Mouse (Mus musculus) hindbrain, embryonic 14.5 days (tissue): Measurements from ENCODE around the gene Amer3. TPM values are rescaled to one million over a fixed set of nuclear protein-coding genes. Genes with fewer than 3 reads are reported as not detected.
A peak's percentile ranks its signal among the peaks of the same experiment; 100 is the strongest.

Source experiments
- ATAC-seq: fragments of 200-750 bp; cut with Nextera tagmentation; 2 replicates; pipeline ENCODE4 v1.8.0; 2017; ENCODE audit warnings: moderate number of reproducible peaks, mild to moderate bottlenecking, moderate TSS enrichment, moderate library complexity; ENCODE audit not compliant: low FRiP score
- DNase-seq: peaks from one replicate; pipeline ENCODE4 v3.0.0-alpha.2; 2015; ENCODE audit warnings: low spot score
- H3K27ac ChIP-seq: fragments of 300-500 bp; sonication (generic); 2 replicates; pipeline ENCODE4 v1.5.1; 2014; ENCODE audit warnings: mild to moderate bottlenecking, moderate library complexity
- H3K27me3 ChIP-seq: fragments of 300-500 bp; sonication (generic); 2 replicates; pipeline ENCODE4 v1.6.1; 2014; ENCODE audit warnings: mild to moderate bottlenecking, low read length, mixed read lengths; ENCODE audit not compliant: control insufficient read depth, insufficient read depth
- H3K36me3 ChIP-seq: fragments of 300-500 bp; sonication (generic); replicated peaks from 2 replicates; pipeline ENCODE4 v1.6.1; 2014; ENCODE audit not compliant: control insufficient read depth, insufficient read depth
- H3K4me1 ChIP-seq: fragments of 300-500 bp; sonication (generic); replicated peaks from 2 replicates; pipeline ENCODE4 v1.6.1; 2014; ENCODE audit warnings: antibody characterized with exemption, low read length, mixed read lengths; ENCODE audit not compliant: control insufficient read depth, insufficient read depth
- H3K4me2 ChIP-seq: fragments of 300-500 bp; sonication (generic); replicated peaks from 2 replicates; pipeline ENCODE4 v1.6.1; 2014; ENCODE audit warnings: mild to moderate bottlenecking, moderate library complexity
- H3K4me3 ChIP-seq: fragments of 300-500 bp; sonication (generic); replicated peaks from 2 replicates; pipeline ENCODE4 v1.5.1; 2014; ENCODE audit warnings: mild to moderate bottlenecking, low read length
- H3K9ac ChIP-seq: fragments of 300-500 bp; sonication (generic); 2 replicates; pipeline ENCODE4 v1.6.1; 2014
- H3K9me3 ChIP-seq: fragments of 300-500 bp; sonication (generic); 2 replicates; pipeline ENCODE4 v1.6.1; 2016; ENCODE audit warnings: low read length; ENCODE audit not compliant: control insufficient read depth
- WGBS: fragments of 180-500 bp; shearing (Covaris S2); extraction: QIAGEN DNeasy Blood & Tissue Kit; methylation state at CpG from one replicate; pipeline ENCODE4 v1.1.7; 2014; 5-methylcytosine and 5-hydroxymethylcytosine counted together
- polyA plus RNA-seq: library from polyadenylated mRNA; unstranded; fragments of >200 nt; fragmentation: Nextera tagmentation; extraction: Ambion mirVana; gene quantifications from 2 replicates; pipeline ENCODE4 v1.2.1, GENCODE M21; 2014

The Amer3 gene
- polyA plus RNA-seq, 1 experiment from 2014 or later, result 29.7 TPM

DNA sequence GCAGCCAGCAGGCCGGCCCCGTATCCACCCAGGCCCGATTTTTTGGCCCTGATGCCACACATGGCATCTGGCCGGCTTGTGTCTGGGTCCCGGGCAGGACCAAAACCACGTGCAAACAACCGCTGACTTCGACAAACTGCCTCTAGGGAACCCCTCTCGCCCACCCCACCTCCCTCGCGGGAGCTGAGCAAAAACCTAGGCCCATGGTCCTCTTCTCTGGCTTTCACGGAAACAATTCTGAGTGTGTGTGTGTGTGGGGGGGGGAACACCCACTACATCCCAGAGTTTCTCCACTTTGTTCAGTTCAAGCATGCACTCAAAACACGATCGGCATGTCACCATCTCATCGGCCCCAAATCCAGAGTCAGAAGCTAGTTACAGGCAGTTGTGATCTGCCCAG lies 18.6 kb upstream of the Amer3 start, which contains the start of gene Prss40:
Prss40 (minus strand) TSS at position 101 of the 400 bp plus-strand sequence.
- ATAC-seq (no peak), DNase-seq (no peak)
- H3K27ac ChIP-seq, result no peak within 1 kb of the TSS
- WGBS, result 88% methylated on average over 15 of the region's 15 CpGs
- no peak within 1 kb of the TSS for H3K4me2 ChIP-seq
- H3K9ac ChIP-seq, result no peak within 1 kb of the TSS
- no peaks in the 10 kb centered on the region for H3K27me3 ChIP-seq
- no peak within 1 kb of the TSS for H3K4me3 ChIP-seq
- no peaks in the 10 kb centered on the region for H3K36me3 ChIP-seq
- no peaks in the 10 kb centered on the region for H3K4me1 ChIP-seq
- H3K9me3 ChIP-seq, result no peaks in the 10 kb centered on the region

DNA sequence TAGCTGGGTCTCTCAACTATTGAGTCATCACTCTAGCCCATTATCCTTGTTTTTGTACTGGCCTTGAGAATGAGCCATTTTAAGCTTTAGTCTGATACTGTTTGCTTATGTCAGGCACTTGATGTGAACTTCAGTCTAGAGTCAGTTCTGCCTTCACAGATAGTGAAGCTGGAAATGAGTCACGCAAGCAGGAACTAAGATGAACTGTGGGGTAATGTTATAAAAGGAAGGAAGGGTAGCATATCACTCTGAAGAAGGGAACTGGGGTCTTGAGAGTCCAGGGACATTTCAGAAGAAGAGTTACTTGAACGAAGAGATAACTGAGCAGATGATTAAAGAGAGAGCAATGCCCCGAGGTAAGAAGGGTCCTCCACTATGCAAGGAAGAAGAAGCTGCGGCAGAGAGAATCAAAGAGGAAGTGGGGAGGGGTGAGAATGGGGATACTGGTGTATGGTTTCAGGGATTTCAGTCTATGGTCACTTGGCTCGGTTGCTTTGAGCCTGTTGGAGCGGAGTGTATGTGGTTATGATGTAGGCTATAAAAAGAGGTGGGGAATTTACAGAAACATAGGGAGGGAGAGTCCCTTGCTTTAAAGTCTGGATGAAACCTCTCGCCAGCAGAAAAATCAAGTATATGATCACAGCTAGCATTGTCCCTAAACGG lies 14.9 kb upstream of the Amer3 start:
- H3K27ac ChIP-seq, result no peak overlapping the region
- no peaks in the 10 kb centered on the region for H3K36me3 ChIP-seq
- ATAC-seq (no peak), DNase-seq (no peak)
- no peaks in the 10 kb centered on the region for H3K27me3 ChIP-seq
- no peak overlapping the region for H3K4me3 ChIP-seq
- H3K9me3 ChIP-seq, result no peaks in the 10 kb centered on the region
- 89% methylated on average over 8 of the region's 8 CpGs for WGBS
- no peak overlapping the region for H3K4me2 ChIP-seq
- H3K9ac ChIP-seq, result no peak overlapping the region
- no peaks in the 10 kb centered on the region for H3K4me1 ChIP-seq

GRCm38 (mm10) chr1:34568120-34568519 lies 11.3 kb upstream of the Amer3 start:
- WGBS, result 93% methylated on average over 2 of the region's 2 CpGs
- no peaks in the 10 kb centered on the region for H3K9me3 ChIP-seq
- no peak for DNase-seq

DNA sequence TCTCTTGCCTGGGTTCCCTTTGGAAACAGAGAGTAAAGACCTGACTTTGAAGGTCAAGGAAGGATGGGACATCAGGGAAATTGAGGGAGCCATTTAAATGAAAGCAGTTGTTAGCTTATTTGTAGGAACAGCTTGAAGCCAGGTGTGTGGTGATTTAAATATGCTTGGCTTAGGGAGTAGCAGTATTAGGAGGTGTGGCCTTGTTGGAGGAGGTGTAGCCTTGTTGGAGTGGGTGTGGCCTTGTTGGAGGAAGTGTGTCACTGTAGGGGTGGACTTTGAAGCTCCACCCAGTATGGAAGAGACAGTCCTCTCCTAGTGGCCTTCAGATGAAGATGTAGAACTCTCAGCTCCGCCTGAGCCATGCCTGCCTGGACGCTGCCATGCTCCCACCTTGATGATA lies 9.6 kb upstream of the Amer3 start:
- Histone ChIP-seq H3K27ac (no peak overlapping the region), H3K4me2 (no peak overlapping the region), H3K4me3 (no peak overlapping the region), H3K4me1 (no peaks in the 10 kb centered on the region), H3K9ac (no peak overlapping the region), H3K27me3 (no peaks in the 10 kb centered on the region), H3K9me3 (no peaks in the 10 kb centered on the region), H3K36me3 (no peaks in the 10 kb centered on the region)
- no peak for DNase-seq
- ATAC-seq, result no peak
- 90% methylated on average over 2 of the region's 2 CpGs for WGBS

More at GRCm38 (mm10) chr1:34568120-34568519, 11.3 kb upstream of the Amer3 start:
- ATAC-seq, result no peak
- no peak overlapping the region for H3K4me2 ChIP-seq
- no peaks in the 10 kb centered on the region for H3K27me3 ChIP-seq
- no peaks in the 10 kb centered on the region for H3K4me1 ChIP-seq
- H3K4me3 ChIP-seq, result no peak overlapping the region
- no peak overlapping the region for H3K27ac ChIP-seq
- H3K36me3 ChIP-seq, result no peaks in the 10 kb centered on the region
- no peak overlapping the region for H3K9ac ChIP-seq

DNA sequence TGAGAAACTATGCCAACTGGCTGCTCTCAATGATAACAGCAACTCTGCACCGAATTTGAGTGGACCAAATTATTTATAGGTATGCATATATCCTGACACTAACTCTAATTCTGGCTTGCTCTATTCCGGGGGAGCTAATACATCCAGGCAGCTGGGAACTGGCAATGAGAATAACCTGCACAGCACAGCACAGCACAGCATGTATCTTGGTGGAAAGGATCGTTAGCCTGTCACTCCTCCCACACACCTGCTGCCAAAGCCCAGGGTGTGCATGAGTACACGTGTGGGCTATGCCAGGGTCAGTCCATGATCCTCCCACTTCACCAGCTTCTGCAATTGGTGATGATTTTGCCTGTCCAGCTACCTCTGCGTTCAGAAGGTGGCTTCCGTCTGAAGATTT lies 8.0 kb upstream of the Amer3 start:
- Histone ChIP-seq H3K27ac (no peak overlapping the region), H3K4me1 (no peaks in the 10 kb centered on the region), H3K4me3 (no peak overlapping the region), H3K9me3 (no peaks in the 10 kb centered on the region), H3K36me3 (no peaks in the 10 kb centered on the region), H3K9ac (no peak overlapping the region), H3K4me2 (no peak overlapping the region), H3K27me3 (no peaks in the 10 kb centered on the region)
- ATAC-seq, result no peak
- WGBS, result 68% methylated on average over 6 of the region's 6 CpGs
- no peak for DNase-seq

- WGBS, result 88% methylated on average over 6 of the region's 6 CpGs
- H3K4me2 ChIP-seq, result no peak overlapping the region
- no peak overlapping the region for H3K27ac ChIP-seq
- no peak for ATAC-seq
- H3K27me3 ChIP-seq, result peaks cover 3% of the 10 kb centered on the region; the same call in 1 of the 2 replicates
- no peak for DNase-seq
- no peaks in the 10 kb centered on the region for H3K9me3 ChIP-seq
- H3K9ac ChIP-seq, result no peak overlapping the region
- H3K36me3 ChIP-seq, result no peaks in the 10 kb centered on the region
- H3K4me3 ChIP-seq, result no peak overlapping the region
- no peaks in the 10 kb centered on the region for H3K4me1 ChIP-seq
These were observed 6.2 kb upstream of the Amer3 start for GRCm38 (mm10) chr1:34573221-34573620.

DNA sequence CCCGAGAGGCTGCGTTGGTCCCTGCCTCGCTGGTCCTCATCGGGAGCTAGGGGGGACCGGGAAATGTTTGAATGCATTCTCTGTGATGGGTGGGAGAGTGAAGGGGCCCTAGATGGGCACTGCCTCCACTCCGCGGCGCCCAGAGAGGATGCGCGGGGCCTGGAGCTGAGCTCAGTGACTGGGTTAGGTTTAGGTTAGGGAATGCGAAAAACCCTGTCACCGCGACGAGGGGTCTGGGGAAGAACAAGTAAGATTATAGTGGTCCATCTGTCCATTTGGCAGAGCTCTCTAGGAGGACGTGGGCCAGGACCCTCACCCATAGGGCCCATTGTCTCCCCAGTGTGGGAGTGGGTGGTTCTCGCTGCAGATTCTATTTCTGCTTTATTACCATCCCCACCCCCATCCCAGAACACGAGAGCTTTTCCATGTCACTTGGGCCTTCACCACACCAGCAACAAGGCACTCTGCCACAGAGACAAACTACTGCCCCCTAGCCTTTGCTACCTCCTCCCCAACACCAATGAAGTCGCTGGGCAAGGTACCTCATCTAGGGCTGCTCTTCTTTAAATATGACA lies 412 bp downstream of the Amer3 start:
- Histone ChIP-seq H3K27ac (peak overlapping the region; percentile 91), H3K9me3 (no peaks in the 10 kb centered on the region), H3K27me3 (peaks cover 7% of the 10 kb centered on the region), H3K4me2 (peak overlapping the region; percentile 77), H3K4me3 (peak overlapping the region; percentile 53), H3K9ac (peak overlapping the region; percentile 79), H3K36me3 (no peaks in the 10 kb centered on the region), H3K4me1 (peaks cover 32% of the 10 kb centered on the region)
- ATAC-seq, result peak; percentile 66
- DNase-seq, result peak; percentile 36
- 1% methylated on average over 18 of the region's 18 CpGs for WGBS

DNA sequence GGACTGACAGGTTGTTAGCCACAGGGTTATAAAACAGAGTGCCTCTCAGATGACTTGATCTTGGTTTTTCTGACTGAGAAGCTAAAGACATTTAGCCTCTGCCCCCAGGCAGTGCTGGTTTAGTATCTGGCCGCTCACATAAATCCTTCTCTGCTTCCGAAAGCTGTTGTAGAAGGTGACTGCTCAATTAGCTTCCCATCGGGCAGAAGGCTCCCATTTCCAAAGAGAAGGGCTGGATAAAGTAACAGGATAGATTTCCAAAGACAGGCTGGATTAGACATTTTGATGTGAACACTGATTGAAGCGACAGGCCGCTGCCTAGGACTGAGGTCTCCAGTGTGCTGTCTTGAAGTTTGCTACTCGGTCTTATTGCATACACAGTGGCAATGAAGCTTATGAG lies 2.8 kb downstream of the Amer3 start:
- ATAC-seq, result no peak
- no peak overlapping the region for H3K27ac ChIP-seq
- peaks cover 32% of the 10 kb centered on the region for H3K4me1 ChIP-seq
- 76% methylated on average over 6 of the region's 6 CpGs for WGBS
- peak overlapping the region; percentile 23; the same call in 1 of the 2 replicates for H3K4me2 ChIP-seq
- DNase-seq, result no peak
- H3K9me3 ChIP-seq, result no peaks in the 10 kb centered on the region
- no peak overlapping the region for H3K4me3 ChIP-seq
- peaks cover 6% of the 10 kb centered on the region; the same call in 1 of the 2 replicates for H3K27me3 ChIP-seq
- peaks cover 12% of the 10 kb centered on the region for H3K36me3 ChIP-seq
- H3K9ac ChIP-seq, result no peak overlapping the region

DNA sequence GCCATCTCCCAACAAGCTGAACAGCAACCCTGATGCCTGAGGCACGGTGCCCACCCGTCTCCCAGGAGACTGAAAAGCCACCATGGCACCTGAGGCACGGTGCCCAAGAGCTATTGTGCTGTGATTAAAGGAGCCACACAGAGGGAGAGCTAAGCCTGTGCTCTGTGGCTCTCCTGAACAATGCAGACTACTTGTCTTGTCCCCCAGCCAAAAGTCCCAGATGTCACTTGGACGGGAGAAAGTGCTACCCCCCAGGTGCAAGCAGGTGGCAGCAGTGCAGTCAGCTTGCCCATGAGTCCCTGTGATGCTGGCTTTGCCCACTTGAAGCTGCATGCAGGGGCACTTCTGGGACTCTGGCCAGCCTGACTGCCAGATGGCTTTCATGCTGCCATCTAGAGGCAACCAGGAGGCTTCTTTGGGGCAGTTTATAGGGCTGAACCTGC lies 4.4 kb downstream of the Amer3 start:
- H3K4me3 ChIP-seq, result no peak overlapping the region
- peak; percentile 79 for DNase-seq
- ATAC-seq, result peak; percentile 83
- H3K27ac ChIP-seq, result no peak overlapping the region
- H3K36me3 ChIP-seq, result peaks cover 28% of the 10 kb centered on the region
- H3K27me3 ChIP-seq, result peaks cover 6% of the 10 kb centered on the region; the same call in 1 of the 2 replicates
- H3K9me3 ChIP-seq, result no peaks in the 10 kb centered on the region
- WGBS, result 8% methylated on average over 4 of the region's 4 CpGs
- H3K4me1 ChIP-seq, result peaks cover 32% of the 10 kb centered on the region
- H3K9ac ChIP-seq, result no peak overlapping the region
- H3K4me2 ChIP-seq, result no peak overlapping the region
